Mouse (Mus musculus) forebrain, postnatal 0 days (tissue): ENCODE measurements around the gene Cradd. TPM values are rescaled to one million over a fixed set of nuclear protein-coding genes. Genes with fewer than 3 reads are reported as not detected.

Source experiments
- ATAC-seq: fragments of 200-750 bp; cut with Nextera tagmentation; 2 replicates; pipeline ENCODE4 v1.8.0; 2017; ENCODE audit warnings: mild to moderate bottlenecking, moderate library complexity
- DNase-seq: peaks from one replicate; pipeline ENCODE4 v3.0.0-alpha.2; 2015
- H3K27ac ChIP-seq: fragments of 300-500 bp; sonication (generic); 2 replicates; pipeline ENCODE4 v1.5.1; 2014; ENCODE audit warnings: low read depth, mild to moderate bottlenecking, antibody characterized with exemption, low read length, moderate library complexity, mixed read lengths
- H3K27me3 ChIP-seq: fragments of 300-500 bp; sonication (generic); 2 replicates; pipeline ENCODE4 v1.6.1; 2014; ENCODE audit warnings: mild to moderate bottlenecking, low read length, mixed read lengths; ENCODE audit not compliant: insufficient read depth
- H3K36me3 ChIP-seq: fragments of 300-500 bp; sonication (generic); 2 replicates; pipeline ENCODE4 v1.6.1; 2014; ENCODE audit warnings: mild to moderate bottlenecking, moderate library complexity; ENCODE audit not compliant: insufficient read depth
- H3K4me1 ChIP-seq: fragments of 300-500 bp; sonication (generic); 2 replicates; pipeline ENCODE4 v1.6.1; 2014; ENCODE audit warnings: antibody characterized with exemption; ENCODE audit not compliant: insufficient read depth
- H3K4me2 ChIP-seq: fragments of 300-500 bp; sonication (generic); 2 replicates; pipeline ENCODE4 v1.6.1; 2014; ENCODE audit warnings: low read depth, mild to moderate bottlenecking, moderate library complexity
- H3K4me3 ChIP-seq: fragments of 300-500 bp; sonication (generic); 2 replicates; pipeline ENCODE4 v1.5.1; 2014; ENCODE audit warnings: low read depth, low read length, mixed read lengths
- H3K9ac ChIP-seq: fragments of 300-500 bp; sonication (generic); 2 replicates; pipeline ENCODE4 v1.6.1; 2014; ENCODE audit warnings: mild to moderate bottlenecking
- H3K9me3 ChIP-seq: fragments of 300-500 bp; sonication (generic); 2 replicates; pipeline ENCODE4 v1.6.1; 2016; ENCODE audit warnings: low read length
- CTCF ChIP-seq: sonication (generic); IDR thresholded peaks from 2 replicates; pipeline ENCODE4 v1.5.1; 2016; ENCODE audit warnings: antibody characterized with exemption, control low read depth, low read depth
- WGBS: fragments of 180-500 bp; shearing (Covaris S2); extraction: QIAGEN DNeasy Blood & Tissue Kit; methylation state at CpG from one replicate; pipeline ENCODE4 v1.1.7; 2014; 5-methylcytosine and 5-hydroxymethylcytosine counted together
- polyA plus RNA-seq: library from polyadenylated mRNA; unstranded; fragments of >200 nt; fragmentation: Nextera tagmentation; extraction: Ambion mirVana; gene quantifications from 2 replicates; pipeline ENCODE4 v1.2.1, GENCODE M21; 2015
- total RNA-seq: library from RNA; depleted of rRNA; stranded (reverse); fragments of >200 nt; gene quantifications from 2 replicates; pipeline ENCODE4 v1.2.3, GENCODE M21; 2014

Gene Cradd
- total and polyA plus RNA-seq, 2 experiments from 2014 or later, result 8.3 to 10.3 TPM

DNA sequence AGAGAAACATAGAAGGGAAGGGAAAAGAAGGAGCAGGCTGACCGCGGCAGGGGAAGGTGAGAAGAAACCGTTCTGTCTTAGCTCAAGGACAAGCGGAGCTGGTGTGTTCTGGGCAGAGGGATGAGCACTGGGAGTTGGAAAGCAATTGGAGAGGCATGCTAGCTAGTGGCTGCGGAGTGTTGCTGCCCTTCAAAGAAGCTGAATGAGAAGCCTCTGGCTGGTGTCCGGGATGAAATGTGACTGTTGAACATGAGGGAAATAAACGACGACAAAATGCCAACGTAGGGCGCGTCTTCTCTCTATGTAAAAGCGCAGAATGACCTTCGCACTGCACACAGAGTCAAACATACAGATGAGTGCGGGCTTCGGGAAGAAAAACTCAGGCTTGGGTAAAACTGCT lies 108.6 kb downstream of the Cradd start:
- H3K27me3 ChIP-seq, result no peaks in the 10 kb centered on the region
- no peaks in the 10 kb centered on the region for H3K9me3 ChIP-seq
- 96% methylated on average over 15 of the region's 15 CpGs for WGBS
- ATAC-seq (no peak), DNase-seq (no peak)
- H3K9ac ChIP-seq, result no peak overlapping the region
- H3K27ac ChIP-seq, result no peak overlapping the region
- TF ChIP-seq CTCF, result no peak
- H3K4me3 ChIP-seq, result no peak overlapping the region
- H3K4me1 ChIP-seq, result no peaks in the 10 kb centered on the region
- no peaks in the 10 kb centered on the region for H3K36me3 ChIP-seq
- no peak overlapping the region for H3K4me2 ChIP-seq

DNA sequence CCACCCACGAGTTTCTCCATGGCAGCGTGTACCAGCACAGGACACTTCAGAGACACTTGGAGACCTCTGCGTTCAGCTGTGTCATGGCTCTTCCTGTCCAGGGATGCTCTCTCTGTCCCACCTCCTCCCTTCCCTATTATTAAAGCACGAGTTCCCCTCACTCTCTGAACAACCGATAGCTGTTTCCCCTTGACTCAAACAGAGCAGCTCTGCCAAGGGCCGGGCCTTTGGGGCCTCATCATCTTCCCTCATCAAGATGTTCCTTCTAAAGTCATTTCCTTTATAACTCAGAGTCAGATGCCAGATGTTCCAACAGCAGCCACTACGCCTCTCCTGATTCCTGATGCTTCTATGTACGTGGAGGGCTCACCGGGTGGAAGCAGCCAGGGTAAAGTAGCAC lies 110.1 kb downstream of the Cradd start:
- Histone ChIP-seq H3K9me3 (no peaks in the 10 kb centered on the region), H3K4me3 (no peak overlapping the region), H3K4me2 (no peak overlapping the region), H3K4me1 (no peaks in the 10 kb centered on the region), H3K27me3 (no peaks in the 10 kb centered on the region), H3K27ac (no peak overlapping the region), H3K9ac (no peak overlapping the region), H3K36me3 (no peaks in the 10 kb centered on the region)
- DNase-seq, result no peak
- WGBS, result 90% methylated on average over 9 of the region's 9 CpGs
- ATAC-seq, result no peak
- TF ChIP-seq CTCF, result no peak

DNA sequence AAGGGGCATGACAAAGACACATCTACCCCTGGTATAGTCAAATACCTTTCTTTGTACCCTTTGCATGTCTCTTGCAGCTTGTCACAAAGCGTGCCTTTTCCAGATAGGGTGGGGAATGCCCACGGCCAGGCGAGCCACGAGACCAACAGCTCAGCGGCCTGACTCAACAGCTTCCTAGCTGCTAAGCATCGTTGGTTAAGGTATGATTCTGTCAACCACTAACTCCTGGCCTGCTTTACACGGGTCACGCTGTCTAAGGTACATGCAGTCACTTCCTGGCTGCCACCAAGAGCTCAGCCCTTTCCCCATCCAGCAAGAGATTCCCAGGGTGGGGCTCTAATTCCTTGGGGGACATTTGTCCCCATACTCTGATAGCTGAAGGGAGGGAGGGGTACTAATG lies 110.6 kb downstream of the Cradd start:
- H3K36me3 ChIP-seq, result no peaks in the 10 kb centered on the region
- no peaks in the 10 kb centered on the region for H3K4me1 ChIP-seq
- no peak for TF ChIP-seq CTCF
- H3K9ac ChIP-seq, result no peak overlapping the region
- H3K9me3 ChIP-seq, result no peaks in the 10 kb centered on the region
- no peak overlapping the region for H3K4me3 ChIP-seq
- DNase-seq (no peak), ATAC-seq (no peak)
- no peaks in the 10 kb centered on the region for H3K27me3 ChIP-seq
- no peak overlapping the region for H3K27ac ChIP-seq
- no peak overlapping the region for H3K4me2 ChIP-seq
- WGBS, result 90% methylated on average over 8 of the region's 8 CpGs

- Histone ChIP-seq H3K27me3 (no peaks in the 10 kb centered on the region), H3K27ac (no peak overlapping the region), H3K36me3 (no peaks in the 10 kb centered on the region), H3K9me3 (no peaks in the 10 kb centered on the region), H3K9ac (no peak overlapping the region), H3K4me1 (no peaks in the 10 kb centered on the region), H3K4me3 (no peak overlapping the region), H3K4me2 (no peak overlapping the region)
- no peak for TF ChIP-seq CTCF
- ATAC-seq (no peak), DNase-seq (no peak)
- 90% methylated on average over 8 of the region's 8 CpGs for WGBS
Measured at GRCm38 (mm10) chr10:95211660-95212059, 112.3 kb downstream of the Cradd start.

GRCm38 (mm10) chr10:95210664-95211372 lies 113.1 kb downstream of the Cradd start:
- Histone ChIP-seq H3K36me3 (no peaks in the 10 kb centered on the region), H3K9ac (no peak overlapping the region), H3K4me2 (no peak overlapping the region), H3K9me3 (no peaks in the 10 kb centered on the region), H3K27me3 (no peaks in the 10 kb centered on the region), H3K4me3 (no peak overlapping the region), H3K4me1 (no peaks in the 10 kb centered on the region), H3K27ac (no peak overlapping the region)
- DNase-seq (no peak), ATAC-seq (no peak)
- WGBS, result 78% methylated on average over 7 of the region's 7 CpGs
- TF ChIP-seq CTCF, result no peak

- no peak for ATAC-seq
- H3K36me3 ChIP-seq, result no peaks in the 10 kb centered on the region
- no peak overlapping the region for H3K9ac ChIP-seq
- no peaks in the 10 kb centered on the region for H3K4me1 ChIP-seq
- H3K27me3 ChIP-seq, result no peaks in the 10 kb centered on the region
- no peak for TF ChIP-seq CTCF
- H3K9me3 ChIP-seq, result no peaks in the 10 kb centered on the region
- no peak for DNase-seq
- WGBS, result 74% methylated on average over 4 of the region's 4 CpGs
- H3K4me3 ChIP-seq, result no peak overlapping the region
- no peak overlapping the region for H3K27ac ChIP-seq
- no peak overlapping the region for H3K4me2 ChIP-seq
Measured at GRCm38 (mm10) chr10:95210167-95210566, 113.8 kb downstream of the Cradd start.

DNA sequence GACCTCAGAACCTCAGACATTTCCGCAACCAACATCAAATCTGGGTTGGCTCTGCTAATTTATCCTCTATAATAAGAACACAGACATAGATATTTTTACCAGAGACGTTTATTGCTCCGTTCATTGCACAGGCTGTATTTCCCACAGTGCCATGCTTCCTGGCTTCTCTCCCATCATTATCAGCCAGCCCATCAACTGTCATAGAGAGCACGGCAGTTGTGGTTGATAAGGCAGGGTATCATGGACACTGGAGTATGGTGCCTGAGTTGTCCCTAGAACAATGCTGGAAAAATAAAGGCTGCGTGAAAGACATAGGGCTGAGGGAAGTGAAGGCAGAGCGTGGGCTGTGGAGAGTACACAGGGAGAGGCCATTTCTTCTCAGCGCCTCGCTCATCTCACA lies 116.5 kb downstream of the Cradd start:
- Histone ChIP-seq H3K4me3 (no peak overlapping the region), H3K4me1 (no peaks in the 10 kb centered on the region), H3K4me2 (no peak overlapping the region), H3K27me3 (no peaks in the 10 kb centered on the region), H3K36me3 (no peaks in the 10 kb centered on the region), H3K9ac (no peak overlapping the region), H3K9me3 (no peaks in the 10 kb centered on the region), H3K27ac (no peak overlapping the region)
- DNase-seq, result no peak
- TF ChIP-seq CTCF, result no peak
- ATAC-seq, result no peak
- 83% methylated on average over 8 of the region's 8 CpGs for WGBS
